Mouse (Mus musculus) liver, embryonic 14.5 days (tissue): Measurements from ENCODE around the gene Dock4. TPM values are rescaled to one million over a fixed set of nuclear protein-coding genes. Genes with fewer than 3 reads are reported as not detected.
A peak's percentile ranks its signal among the peaks of the same experiment; 100 is the strongest.

Experiments used
- ATAC-seq: fragments of 200-750 bp; cut with Nextera tagmentation; 2 replicates; pipeline ENCODE4 v1.8.0; 2017; ENCODE audit warnings: moderate number of reproducible peaks, mild to moderate bottlenecking, moderate library complexity; ENCODE audit not compliant: insufficient read depth
- DNase-seq, 3 experiments: peaks; one replicate each; pipeline ENCODE4 v3.0.0-alpha.2; 2012 to 2013; ENCODE audit warnings: low read depth in 3 of 3, low spot score in 3 of 3
- H3K27ac ChIP-seq: fragments of 300-500 bp; sonication (generic); 2 replicates; pipeline ENCODE4 v1.5.1; 2014; ENCODE audit warnings: moderate library complexity, mild to moderate bottlenecking, control low read depth, inconsistent platforms
- H3K27me3 ChIP-seq: fragments of 300-500 bp; sonication (generic); 2 replicates; pipeline ENCODE4 v1.6.1; 2014; ENCODE audit warnings: mild to moderate bottlenecking, low read length, moderate library complexity; ENCODE audit not compliant: control insufficient read depth, insufficient read depth
- H3K36me3 ChIP-seq: fragments of 300-500 bp; sonication (generic); replicated peaks from 2 replicates; pipeline ENCODE4 v1.6.1; 2014; ENCODE audit warnings: low read depth; ENCODE audit not compliant: control insufficient read depth, insufficient read depth
- H3K4me1 ChIP-seq, 2 experiments: fragments of 200-500 bp in 1 of 2; fragments of 300-500 bp in 1 of 2; sonication (generic) in 1 of 2; replicated peaks; 2 replicates each; pipeline ENCODE4 v1.6.1; 2012 to 2014; ENCODE audit warnings: antibody characterized with exemption in 1 of 2, inconsistent platforms in 1 of 2, low read length in 1 of 2; ENCODE audit not compliant: control insufficient read depth in 2 of 2, insufficient read depth in 2 of 2
- H3K4me2 ChIP-seq: fragments of 300-500 bp; sonication (generic); 2 replicates; pipeline ENCODE4 v1.6.1; 2014; ENCODE audit warnings: low read depth, mild to moderate bottlenecking, control low read depth, moderate library complexity
- H3K4me3 ChIP-seq, 2 experiments: fragments of 200-500 bp in 1 of 2; fragments of 300-500 bp in 1 of 2; sonication (generic) in 1 of 2; 2 replicates each; pipeline ENCODE4 v1.5.1; 2012 to 2014; ENCODE audit warnings: low read depth in 2 of 2, low read length in 2 of 2, mild to moderate bottlenecking in 2 of 2, control low read depth in 1 of 2, inconsistent platforms in 1 of 2, moderate library complexity in 1 of 2; ENCODE audit not compliant: insufficient read depth in 1 of 2
- H3K9ac ChIP-seq: fragments of 300-500 bp; sonication (generic); replicated peaks from 2 replicates; pipeline ENCODE4 v1.6.1; 2014; ENCODE audit warnings: mild to moderate bottlenecking, control low read depth, moderate library complexity
- H3K9me3 ChIP-seq: fragments of 300-500 bp; sonication (generic); 2 replicates; pipeline ENCODE4 v1.6.1; 2016; ENCODE audit warnings: low read length, mixed read lengths; ENCODE audit not compliant: control insufficient read depth
- CTCF ChIP-seq: IDR thresholded peaks from 2 replicates; pipeline ENCODE4 v1.5.1; 2016; ENCODE audit warnings: antibody characterized with exemption, low read depth, control low read depth
- EP300 ChIP-seq: IDR thresholded peaks from 2 replicates; pipeline ENCODE4 v1.6.1; 2016; ENCODE audit warnings: antibody characterized with exemption, low read depth
- WGBS: fragments of 180-500 bp; shearing (Covaris S2); extraction: QIAGEN DNeasy Blood & Tissue Kit; methylation state at CpG from one replicate; pipeline ENCODE4 v1.1.7; 2014; ENCODE audit not compliant: insufficient replicate concordance; 5-methylcytosine and 5-hydroxymethylcytosine counted together
- polyA plus RNA-seq, 2 experiments: library from polyadenylated mRNA; depleted of rRNA in 1 of 2; stranded (reverse) in 1 of 2; unstranded in 1 of 2; fragments of >200 nt; fragmentation: Nextera tagmentation in 1 of 2; extraction: Ambion mirVana in 1 of 2; gene quantifications; 2 replicates each; pipeline versions ENCODE4 v1.2.1 to v1.2.3; 2012 to 2014

The Dock4 gene
- polyA plus RNA-seq, 2 experiments = 0.49 to 0.57 TPM

DNA sequence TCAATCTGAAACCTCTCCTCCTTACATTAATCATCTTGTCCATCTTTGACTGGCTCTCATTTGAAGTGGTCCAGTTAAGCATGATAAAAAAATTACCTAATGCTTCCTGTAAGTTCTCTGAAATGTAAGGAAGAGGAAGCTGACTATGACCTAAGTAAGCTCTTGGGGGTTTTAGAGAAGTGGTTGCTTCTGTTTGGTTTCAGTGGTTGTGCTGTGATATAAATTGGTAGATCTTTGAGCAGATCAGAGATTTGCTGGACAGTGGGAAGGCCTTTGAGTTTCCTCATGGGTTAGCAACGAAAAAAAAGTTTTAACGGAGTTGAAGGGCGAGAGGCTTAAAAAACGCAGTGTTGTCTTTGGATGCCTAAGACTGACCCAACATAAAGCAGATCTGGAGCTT, 76.7 kb downstream of the Dock4 start:
- no peak overlapping the region for H3K9ac ChIP-seq
- ATAC-seq (no peak), DNase-seq (no peak)
- H3K27me3 ChIP-seq = no peaks in the 10 kb centered on the region
- H3K9me3 ChIP-seq = no peaks in the 10 kb centered on the region
- no peak overlapping the region for H3K4me2 ChIP-seq
- no peaks in the 10 kb centered on the region for H3K4me1 ChIP-seq
- H3K4me3 ChIP-seq = no peak overlapping the region
- TF ChIP-seq CTCF (no peak), EP300 (no peak)
- no peaks in the 10 kb centered on the region for H3K36me3 ChIP-seq
- H3K27ac ChIP-seq = no peak overlapping the region
- 44% methylated on average over 4 of the region's 4 CpGs for WGBS

GRCm38 (mm10) chr12:40523020-40523419, 77.3 kb downstream of the Dock4 start:
- no peak for TF ChIP-seq EP300
- no peak for TF ChIP-seq CTCF
- Histone ChIP-seq H3K9ac (no peak overlapping the region), H3K4me2 (no peak overlapping the region), H3K4me1 (no peaks in the 10 kb centered on the region), H3K36me3 (no peaks in the 10 kb centered on the region), H3K9me3 (no peaks in the 10 kb centered on the region), H3K27me3 (no peaks in the 10 kb centered on the region), H3K4me3 (no peak overlapping the region), H3K27ac (no peak overlapping the region)
- DNase-seq (no peak), ATAC-seq (no peak)
- 67% methylated on average over 4 of the region's 4 CpGs for WGBS

DNA sequence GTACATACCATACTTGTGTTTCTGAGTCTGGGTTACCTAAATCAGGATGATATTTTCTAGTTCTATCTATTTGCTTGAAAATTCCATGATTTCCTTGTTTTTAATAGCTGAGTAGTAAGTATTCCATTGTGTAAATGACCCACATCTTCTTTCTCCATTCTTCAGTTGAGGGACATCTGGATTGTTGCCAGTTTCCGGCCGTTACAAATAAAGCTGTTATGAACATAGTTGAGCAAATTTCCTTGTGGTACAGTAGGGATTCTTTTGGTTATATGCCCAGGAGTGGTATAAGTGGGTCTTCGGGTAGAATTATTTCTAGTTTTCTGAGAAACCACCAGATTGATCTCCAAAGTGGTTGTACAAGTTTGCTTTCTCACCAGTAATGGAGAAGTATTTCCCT, 79.3 kb downstream of the Dock4 start:
- no peak overlapping the region for H3K4me2 ChIP-seq
- no peak for DNase-seq
- no peaks in the 10 kb centered on the region for H3K36me3 ChIP-seq
- no peaks in the 10 kb centered on the region for H3K4me1 ChIP-seq
- TF ChIP-seq CTCF = no peak
- no peak for TF ChIP-seq EP300
- H3K4me3 ChIP-seq = no peak overlapping the region
- H3K9ac ChIP-seq = no peak overlapping the region
- H3K9me3 ChIP-seq = no peaks in the 10 kb centered on the region
- no peak overlapping the region for H3K27ac ChIP-seq
- no peak for ATAC-seq
- H3K27me3 ChIP-seq = no peaks in the 10 kb centered on the region
- 59% methylated on average over 3 of the region's 3 CpGs for WGBS

DNA sequence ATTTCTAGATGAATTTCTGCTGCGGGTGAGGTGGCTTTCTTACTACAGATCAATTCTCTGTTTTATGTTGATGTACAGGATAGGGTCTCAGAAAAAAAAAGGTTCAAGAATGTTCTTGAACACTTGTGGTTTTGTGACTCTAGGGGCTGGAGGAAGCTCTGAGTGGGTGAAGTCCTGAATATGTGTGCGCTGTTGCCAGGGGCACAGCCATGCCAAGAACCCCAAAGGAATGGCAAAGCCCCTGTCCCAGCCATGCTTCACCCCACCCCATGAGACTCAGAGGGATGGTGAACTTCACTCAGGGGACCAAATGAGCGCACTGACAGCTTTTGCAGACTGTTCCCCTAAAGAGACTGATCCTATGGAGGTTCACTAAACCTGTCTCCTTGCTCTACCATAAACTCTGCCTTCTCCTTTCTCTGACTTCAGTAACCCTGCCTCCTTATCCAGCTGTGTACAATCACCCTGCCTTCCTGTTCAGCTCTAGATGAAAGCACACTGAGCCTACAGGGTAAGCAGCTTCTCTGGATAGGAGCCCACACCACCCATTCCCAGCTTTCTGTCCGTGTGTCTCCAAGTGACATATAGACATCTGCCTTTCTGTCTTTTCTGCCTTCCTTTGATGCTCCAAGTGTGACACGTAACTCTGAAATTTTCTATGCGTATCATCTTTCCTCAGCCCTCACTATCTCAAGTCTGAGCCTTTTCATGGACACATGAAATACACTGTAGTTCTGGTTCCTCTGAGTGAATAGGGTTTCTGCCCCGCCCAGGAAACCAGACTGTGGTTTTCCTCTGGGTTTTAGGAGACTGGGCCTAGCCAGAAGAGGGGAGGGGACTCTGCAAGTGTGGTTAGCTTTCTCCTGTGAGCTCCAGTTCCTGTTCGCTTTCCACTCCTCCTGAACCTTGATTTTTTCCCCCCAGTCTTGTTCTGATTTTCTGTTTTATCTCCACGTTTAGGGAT, 90.2 kb downstream of the Dock4 start:
- 14% methylated on average over 9 of the region's 9 CpGs for WGBS
- ATAC-seq = no peak
- Histone ChIP-seq H3K4me2 (no peak overlapping the region), H3K36me3 (no peaks in the 10 kb centered on the region), H3K4me3 (no peak overlapping the region), H3K27ac (no peak overlapping the region), H3K27me3 (no peaks in the 10 kb centered on the region), H3K9ac (no peak overlapping the region), H3K4me1 (peaks cover 0 to 4% of the 10 kb centered on the region in 2 experiments; a peak in 1 of 4 replicates), H3K9me3 (no peaks in the 10 kb centered on the region)
- DNase-seq = peak; percentile 13 to 23 (median 17)
- TF ChIP-seq CTCF (no peak), EP300 (no peak)

- H3K4me1 ChIP-seq = peaks cover 0 to 4% of the 10 kb centered on the region in 2 experiments; a peak in 1 of 4 replicates
- no peak overlapping the region for H3K9ac ChIP-seq
- no peak overlapping the region for H3K4me3 ChIP-seq
- H3K27ac ChIP-seq = no peak overlapping the region
- no peaks in the 10 kb centered on the region for H3K9me3 ChIP-seq
- ATAC-seq (no peak), DNase-seq (no peak)
- no peaks in the 10 kb centered on the region for H3K27me3 ChIP-seq
- TF ChIP-seq EP300 (no peak), CTCF (no peak)
- no peak overlapping the region for H3K4me2 ChIP-seq
- 50% methylated on average over 1 of the region's 1 CpGs for WGBS
- no peaks in the 10 kb centered on the region for H3K36me3 ChIP-seq
These were observed 92.1 kb downstream of the Dock4 start for GRCm38 (mm10) chr12:40537826-40538225.
